Mouse (Mus musculus) A20 (cell line): ENCODE data around the gene Gm43191.

ENCODE experiments used
- DNase-seq: peaks from one replicate; pipeline ENCODE4 v3.0.0-alpha.2; 2011; ENCODE audit warnings: low read depth, low spot score

Gm43191 gene

DNA sequence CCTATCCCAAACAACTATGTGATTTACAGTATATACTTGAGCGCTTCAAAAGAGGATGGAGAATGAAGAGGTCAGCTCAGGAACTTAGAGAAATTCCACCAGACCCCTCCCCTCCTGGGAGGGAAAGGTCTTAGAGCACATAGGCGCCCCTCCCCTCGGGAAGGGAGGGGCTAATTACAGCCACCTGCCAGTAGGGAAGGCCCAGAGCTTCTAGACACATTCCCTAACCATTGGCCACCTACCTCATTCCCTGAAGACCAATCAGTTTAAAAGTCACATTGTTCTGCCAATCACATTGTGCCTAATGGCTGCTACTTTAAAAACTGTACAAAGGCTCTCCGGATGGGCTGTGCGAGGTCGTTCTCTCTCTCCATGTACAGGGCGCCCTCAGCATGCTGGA is 58.4 kb downstream of the Gm43191 start:
- DNase-seq, result no peak

DNA sequence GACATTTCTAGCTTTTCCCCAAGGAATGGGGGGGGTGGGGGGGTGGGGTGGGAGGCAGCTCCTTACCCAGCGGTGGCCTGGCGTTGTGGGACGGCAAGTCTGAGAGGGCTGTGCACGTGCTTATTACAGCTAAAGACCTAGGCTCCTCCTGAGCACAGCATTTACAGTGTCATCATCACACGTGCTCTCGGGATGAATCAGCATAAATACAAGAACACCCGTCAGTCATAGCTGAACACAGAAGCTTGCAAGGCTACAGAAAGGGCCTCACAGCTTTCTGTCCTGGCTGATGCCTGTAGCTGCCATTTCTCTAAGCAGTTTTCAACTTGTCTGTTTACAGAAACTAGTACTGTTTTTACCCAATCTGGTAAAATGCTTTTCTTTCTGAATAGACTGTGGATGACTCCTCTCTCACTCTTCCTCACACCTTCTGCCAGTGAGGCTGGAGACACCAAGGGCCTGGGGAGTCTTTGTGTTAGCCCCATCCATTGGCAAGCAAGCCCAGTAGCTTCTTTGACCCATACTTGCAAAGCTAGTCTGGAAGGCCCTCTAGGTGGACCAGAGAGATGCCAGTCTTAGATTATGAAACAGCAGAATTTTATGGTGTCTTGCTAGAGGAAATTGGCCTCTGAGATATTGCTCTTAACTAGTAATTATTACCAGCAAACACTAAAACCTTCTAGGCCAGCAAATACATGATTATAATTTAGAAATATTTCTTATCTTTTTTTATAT is 60.3 kb downstream of the Gm43191 start:
- DNase-seq, result no peak

DNA sequence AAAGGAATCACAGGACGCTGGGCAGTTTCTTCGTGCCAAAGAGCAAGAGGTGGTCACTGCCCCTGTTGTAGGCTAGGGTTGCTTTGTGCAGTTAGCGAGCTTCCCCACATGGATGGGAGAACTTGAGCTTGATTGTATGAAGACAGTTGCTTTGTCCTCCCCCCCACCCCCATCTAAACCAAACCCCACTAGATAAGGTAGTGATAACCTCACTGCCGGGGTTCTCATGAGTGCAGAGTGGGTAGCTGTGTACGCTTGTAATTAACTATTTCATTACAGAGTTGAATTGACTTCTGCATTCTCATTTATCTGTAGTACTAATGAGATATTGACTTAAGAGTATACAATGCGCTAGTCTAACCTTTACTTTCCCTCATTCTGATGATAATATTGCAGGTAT is 62.2 kb downstream of the Gm43191 start:
- DNase-seq, result no peak

DNA sequence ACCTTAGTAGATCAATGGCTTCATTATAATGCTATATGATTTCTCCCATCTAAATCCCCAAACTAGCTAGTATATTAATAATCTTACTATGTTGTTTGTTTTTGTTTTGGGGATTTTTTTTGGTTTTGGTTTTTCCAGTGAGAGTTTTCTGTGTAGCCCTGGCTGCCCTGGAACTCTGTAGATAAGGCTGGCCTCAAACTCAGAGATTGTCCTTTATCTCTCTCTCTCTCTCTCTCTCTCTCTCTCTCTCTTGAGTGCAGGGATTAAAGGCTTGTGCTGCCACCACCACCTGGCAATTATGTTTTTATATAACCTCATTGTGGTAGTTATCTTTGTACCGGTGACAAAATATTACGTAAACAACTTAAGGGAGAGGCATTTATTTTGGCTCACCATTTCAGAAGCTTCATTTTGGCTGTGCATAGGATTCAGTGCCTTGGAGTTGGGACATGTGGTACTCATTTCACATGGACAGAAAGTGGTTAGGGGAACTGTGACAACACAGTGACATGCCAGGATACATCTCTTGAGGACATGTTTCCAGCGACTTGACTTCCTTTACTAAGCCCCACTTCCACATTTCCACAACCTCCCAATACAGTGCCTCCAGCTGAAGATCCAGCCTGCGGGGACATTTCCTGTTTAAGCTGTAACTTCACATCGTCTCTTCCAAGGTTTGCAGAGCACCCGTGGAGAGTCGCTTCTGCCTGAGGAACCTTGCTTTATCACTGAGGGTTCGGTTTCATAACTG is 65.6 kb downstream of the Gm43191 start:
- DNase-seq, result no peak

DNA sequence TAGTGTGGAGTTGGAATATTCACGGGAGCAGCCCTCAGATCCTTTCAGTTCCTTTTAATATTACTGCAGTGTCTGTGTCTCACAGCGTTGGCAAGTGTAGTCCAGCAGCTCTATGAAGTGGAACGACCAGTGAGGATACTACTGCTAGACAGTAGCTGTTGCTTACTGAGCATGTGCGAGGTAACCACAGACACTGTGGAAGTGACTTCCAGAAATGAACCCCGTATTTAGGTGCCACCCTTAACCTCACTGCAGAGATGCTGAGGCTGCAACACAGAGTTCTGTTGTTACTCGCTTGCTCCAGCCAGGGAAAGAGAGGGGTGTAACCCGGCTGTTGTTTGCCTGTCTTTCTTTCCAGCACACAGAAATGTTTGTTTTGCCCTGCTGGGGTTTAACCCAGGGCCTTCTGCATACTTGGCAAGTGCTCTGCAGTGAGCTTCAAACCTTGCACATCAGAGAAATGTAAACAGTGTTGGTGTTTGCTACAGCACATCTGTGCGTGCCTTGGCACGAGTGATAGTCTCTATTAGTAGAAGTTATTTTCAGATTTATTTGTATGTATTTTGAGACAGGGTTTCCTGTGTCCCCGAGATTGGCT is 66.7 kb downstream of the Gm43191 start, which contains the start of gene Trmt13:
TSS of gene Trmt13 (minus strand) at position 293 of the 598 bp plus-strand sequence.
- no peak for DNase-seq

DNA sequence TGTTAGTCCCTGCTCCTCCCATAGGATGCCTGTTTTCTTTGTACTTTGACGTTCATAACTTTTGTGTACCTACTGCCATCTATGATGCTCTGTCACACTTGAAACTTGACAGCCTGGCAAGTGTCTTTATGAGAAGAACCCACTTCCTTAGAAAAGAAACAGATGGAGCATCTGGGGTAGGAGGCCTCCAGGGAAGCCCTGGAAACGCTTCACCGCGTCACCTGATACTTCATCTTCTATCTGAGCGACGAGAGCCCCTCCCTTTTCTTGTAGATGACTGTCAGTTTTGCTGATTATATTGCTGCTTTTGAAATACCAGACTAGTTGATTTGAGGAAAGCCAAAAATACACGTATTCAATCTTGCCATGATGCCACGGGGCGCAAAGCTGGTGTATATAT is 76.5 kb downstream of the Gm43191 start:
- no peak for DNase-seq

DNA sequence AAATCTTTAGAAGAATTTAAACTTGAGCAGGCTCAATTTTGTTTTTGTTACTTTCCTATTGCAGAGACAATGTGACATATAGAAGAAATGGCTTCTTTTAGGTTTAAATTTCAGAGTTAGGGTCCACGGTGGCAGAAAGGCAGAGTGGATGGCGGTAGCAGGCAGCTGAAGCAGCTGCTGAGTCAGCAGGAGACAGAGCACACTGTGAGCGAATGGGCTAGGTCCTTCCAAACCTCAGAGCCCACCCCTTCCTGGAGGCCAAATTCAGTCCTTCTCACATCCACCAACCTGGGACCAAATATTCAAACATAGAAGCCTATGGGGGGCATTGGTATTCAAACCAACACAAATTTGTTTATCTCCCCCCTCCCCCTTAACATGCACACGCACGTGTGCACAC is 79.3 kb downstream of the Gm43191 start:
- no peak for DNase-seq

DNA sequence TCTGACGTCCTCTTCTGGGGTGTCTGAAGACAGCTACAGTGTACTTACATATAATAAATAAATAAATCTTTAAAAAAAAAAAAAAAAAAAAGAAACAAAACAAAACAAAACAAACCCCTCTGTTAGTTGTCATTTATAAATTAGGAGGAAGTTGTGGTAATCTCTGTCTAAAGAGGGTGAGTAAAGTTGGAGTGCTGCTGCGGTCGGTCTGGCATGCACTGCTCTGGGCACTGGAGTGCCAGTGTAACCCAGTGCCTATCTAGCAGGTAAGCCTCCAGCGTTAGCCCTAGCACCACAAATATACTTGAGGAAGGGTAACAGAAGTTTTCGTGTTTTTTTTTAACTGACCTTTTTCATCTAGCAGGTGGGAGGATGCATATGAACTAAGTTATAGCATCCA is 80.1 kb downstream of the Gm43191 start:
- peak; percentile 21 for DNase-seq

DNA sequence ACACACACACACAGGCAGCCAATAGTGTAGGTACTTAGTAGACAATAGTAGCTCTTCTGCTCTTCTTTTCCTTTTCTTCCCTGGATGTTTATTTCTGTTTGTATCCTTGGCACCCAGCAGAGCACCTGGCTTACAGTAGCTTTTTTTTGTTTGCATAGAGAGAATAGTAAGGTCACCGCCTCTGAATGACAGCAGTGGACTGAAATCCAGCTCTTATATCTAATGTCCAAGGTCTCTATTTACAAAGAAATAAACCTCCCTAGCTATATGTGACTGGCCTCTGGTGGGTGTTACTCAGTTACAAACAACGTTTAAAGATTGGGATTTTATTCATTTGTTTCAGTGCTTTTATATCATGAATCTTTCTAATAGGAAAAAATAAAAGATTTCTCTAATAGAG is 81.4 kb downstream of the Gm43191 start:
- DNase-seq, result no peak

DNA sequence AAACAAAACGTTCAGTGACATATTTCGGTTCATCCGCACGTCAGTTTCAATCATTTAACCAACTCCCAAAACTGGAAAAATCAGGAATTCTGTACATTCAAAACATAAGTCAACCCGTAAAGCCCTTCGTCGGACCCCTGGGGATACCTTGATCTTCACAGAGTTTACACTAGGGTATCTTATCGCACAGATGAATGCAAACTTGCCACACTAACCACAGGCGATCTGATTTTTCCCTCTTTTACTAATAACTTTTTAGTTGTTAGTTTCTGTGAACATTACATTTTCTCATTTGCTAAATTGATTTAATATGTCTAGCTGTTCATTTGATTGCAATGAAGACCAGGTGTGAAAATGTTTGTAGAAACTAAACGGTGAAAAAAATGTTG is 85.5 kb downstream of the Gm43191 start:
- no peak for DNase-seq

DNA sequence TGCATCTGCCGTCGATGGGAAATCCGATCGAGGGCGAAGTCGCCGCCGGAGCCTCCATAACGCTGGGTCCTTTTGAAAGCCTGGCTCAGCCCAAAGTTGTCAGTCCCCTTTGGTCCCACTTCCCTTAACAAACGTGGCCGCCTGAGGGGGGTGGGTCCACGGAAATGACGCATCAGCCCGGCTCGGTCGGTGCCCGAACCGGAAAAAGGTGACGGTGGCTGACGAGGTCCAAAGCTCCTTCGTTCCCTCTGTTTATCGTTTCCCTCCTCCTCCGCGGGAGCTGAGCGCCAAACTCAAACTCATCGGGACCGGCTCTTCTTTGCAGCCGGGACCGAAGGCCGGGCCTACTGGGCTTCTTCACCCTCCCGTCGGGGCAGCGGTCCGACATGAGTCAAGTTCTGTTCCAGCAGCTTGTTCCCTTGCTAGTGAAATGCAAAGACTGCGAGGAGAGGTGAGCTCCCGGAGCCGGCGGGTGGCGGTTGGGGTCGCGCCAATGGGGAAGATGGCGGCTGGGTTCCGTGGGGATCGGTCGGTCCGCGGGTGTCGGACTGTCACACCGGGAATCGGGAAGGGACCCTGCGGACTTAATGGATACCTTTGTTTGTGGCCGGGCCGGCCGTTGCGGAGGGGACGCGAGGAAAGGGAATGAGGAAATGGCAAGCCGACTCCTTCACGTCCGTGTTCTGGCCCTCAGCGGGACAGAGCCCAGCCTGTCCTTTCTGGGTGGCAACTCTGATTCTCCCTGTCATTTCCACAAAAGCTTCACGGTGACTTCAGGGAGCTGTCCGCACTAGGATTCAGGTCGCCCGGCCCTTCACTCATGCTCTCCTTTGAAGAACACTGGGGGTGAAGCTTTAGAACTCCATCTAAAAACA is 86.1 kb downstream of the Gm43191 start, which contains the start of gene Sass6:
TSS of gene Sass6 (plus strand) at position 255 of the 875 bp plus-strand sequence.
- peak; percentile 97 for DNase-seq

DNA sequence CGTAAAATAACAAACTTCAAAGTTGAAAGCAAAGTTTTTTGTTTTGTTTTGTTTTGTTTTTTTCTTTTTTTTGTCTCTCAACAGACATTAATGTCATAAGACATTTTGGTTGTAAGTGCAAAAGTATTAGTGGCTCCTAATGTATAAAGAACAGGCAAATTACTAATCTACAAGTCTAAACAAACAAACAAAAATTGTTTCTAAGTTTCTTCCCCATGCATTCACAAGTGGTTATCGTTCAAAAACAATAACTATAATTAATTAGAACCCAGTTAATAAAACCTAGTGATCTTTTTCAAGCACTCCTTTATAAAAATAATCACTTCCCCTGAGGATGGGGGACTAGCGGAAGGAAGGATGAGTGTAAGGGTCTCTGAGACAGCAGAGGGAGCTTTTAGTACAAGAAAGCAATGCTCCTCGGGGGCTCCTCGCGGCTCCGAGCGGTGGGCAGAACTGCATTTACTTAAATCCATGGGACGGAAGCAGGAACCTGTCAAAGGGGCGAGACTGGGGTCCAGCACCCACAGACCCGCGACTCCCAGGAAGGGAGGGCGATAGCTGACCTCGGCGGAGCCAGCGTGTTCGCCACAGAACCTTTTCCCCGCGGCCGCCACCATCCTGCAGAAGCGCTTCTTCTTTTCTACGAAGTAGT is 86.9 kb downstream of the Gm43191 start:
- no peak for DNase-seq
